Mouse (Mus musculus) kidney, postnatal 4 days (tissue): Measurements from ENCODE around the gene Trim8.

Experiments
- DNase-seq, 2 experiments: peaks; one replicate each; pipeline ENCODE4 v3.0.0; 2021; ENCODE audit warnings: mixed read lengths in 2 of 2

Gene Trim8

GRCm38 (mm10) chr19:46505646-46506371 is 4.3 kb downstream of the Trim8 start:
- DNase-seq, result no peak

GRCm38 (mm10) chr19:46506372-46506717 is 4.8 kb downstream of the Trim8 start:
- no peak for DNase-seq

- DNase-seq, result no peak
Measured at GRCm38 (mm10) chr19:46507181-46507581, 5.7 kb downstream of the Trim8 start.

- DNase-seq, result peak; percentile 66 to 78
Measured at GRCm38 (mm10) chr19:46507806-46508205, 6.3 kb downstream of the Trim8 start.

GRCm38 (mm10) chr19:46508738-46509137 is 7.2 kb downstream of the Trim8 start:
- peak in 1 of 2 experiments; percentile 42 for DNase-seq

GRCm38 (mm10) chr19:46509202-46509601 is 7.7 kb downstream of the Trim8 start:
- DNase-seq, result no peak

GRCm38 (mm10) chr19:46509736-46510135 is 8.2 kb downstream of the Trim8 start:
- DNase-seq, result no peak

- no peak for DNase-seq
Measured at GRCm38 (mm10) chr19:46510401-46510800, 8.9 kb downstream of the Trim8 start.

- DNase-seq, result no peak
Measured at GRCm38 (mm10) chr19:46510824-46511223, 9.3 kb downstream of the Trim8 start.

- DNase-seq, result peak in 1 of 2 experiments; percentile 47
Measured at GRCm38 (mm10) chr19:46511263-46511662, 9.8 kb downstream of the Trim8 start.

- DNase-seq, result no peak
Measured at GRCm38 (mm10) chr19:46514387-46514786, 12.9 kb downstream of the Trim8 start.

GRCm38 (mm10) chr19:46515287-46515821 is 13.9 kb downstream of the Trim8 start:
- DNase-seq, result no peak

GRCm38 (mm10) chr19:46516667-46517528 is 15.4 kb downstream of the Trim8 start:
- no peak for DNase-seq

- DNase-seq, result peak in 1 of 2 experiments; percentile 51
Measured at GRCm38 (mm10) chr19:46517529-46518351, 16.2 kb downstream of the Trim8 start.

- DNase-seq, result peak; percentile 77 to 87
Measured at GRCm38 (mm10) chr19:46518352-46518787, 16.9 kb downstream of the Trim8 start.

GRCm38 (mm10) chr19:46518828-46519621 is 17.5 kb downstream of the Trim8 start:
- DNase-seq, result no peak

- DNase-seq, result no peak
Measured at GRCm38 (mm10) chr19:46521698-46522097, 20.2 kb downstream of the Trim8 start.

- DNase-seq, result peak in 1 of 2 experiments; percentile 24
Measured at GRCm38 (mm10) chr19:46522433-46523044, 21.0 kb downstream of the Trim8 start.

GRCm38 (mm10) chr19:46523131-46523479 is 21.6 kb downstream of the Trim8 start:
- DNase-seq, result peak in 1 of 2 experiments; percentile 7

- DNase-seq, result peak; percentile 81 to 91
Measured at GRCm38 (mm10) chr19:46523480-46524151, 22.1 kb downstream of the Trim8 start.

GRCm38 (mm10) chr19:46524152-46524544 is 22.6 kb downstream of the Trim8 start:
- no peak for DNase-seq
